Mouse (Mus musculus) bone marrow macrophage, adult 2 months (primary cell): ENCODE measurements around the gene Rbms3.

ENCODE experiments used
- CTCF ChIP-seq: IDR thresholded peaks from 2 replicates; pipeline ENCODE4 v1.5.1; 2012; ENCODE audit warnings: low read depth, mild to moderate bottlenecking, low read length, moderate library complexity
- POLR2A ChIP-seq: IDR thresholded peaks from 2 replicates; pipeline ENCODE4 v1.6.1; 2012; ENCODE audit warnings: mild to moderate bottlenecking, low read depth, low read length, borderline replicate concordance

DNA sequence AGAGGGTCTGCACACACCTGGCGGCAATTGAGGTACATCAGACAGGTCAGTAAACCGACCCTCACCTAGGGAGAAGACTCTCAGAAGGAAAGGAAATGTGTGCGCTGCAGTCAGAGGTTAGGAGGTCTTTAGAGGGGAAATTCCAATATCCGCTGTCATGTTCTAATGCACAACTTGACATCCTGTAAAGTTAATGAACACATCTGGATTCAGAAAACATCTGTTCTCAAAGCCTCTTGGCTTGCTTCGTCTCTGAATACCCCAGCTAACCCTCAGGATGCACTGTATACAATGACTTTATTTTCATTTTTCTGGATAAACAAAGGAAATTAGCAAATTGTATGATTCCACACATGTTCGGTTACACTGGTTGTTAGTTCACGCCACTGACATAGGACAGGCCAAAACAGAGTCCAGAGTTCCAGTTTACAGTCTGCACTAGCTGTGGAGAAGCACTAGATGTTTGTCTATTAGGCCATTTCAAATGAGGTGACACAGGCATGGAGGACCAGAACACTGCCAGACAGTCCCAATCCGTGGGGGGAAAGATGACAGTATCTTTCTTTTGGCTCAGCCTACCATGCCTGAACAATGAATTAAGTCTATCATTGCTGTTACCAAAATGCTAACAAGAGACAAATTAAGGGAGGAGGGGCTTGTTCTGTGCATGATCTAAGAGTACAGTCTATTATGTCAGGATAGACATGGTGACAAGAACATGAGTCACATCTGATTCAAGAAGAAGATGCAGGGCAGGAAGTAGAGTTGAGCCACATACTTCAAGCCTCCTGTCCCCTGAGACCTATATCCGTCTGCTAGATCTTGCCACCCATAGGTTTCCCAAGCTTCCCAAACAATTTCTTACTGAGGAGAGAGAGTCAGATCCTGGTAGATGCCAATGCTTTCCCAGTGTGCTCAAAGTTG lies 538.2 kb downstream of the Rbms3 start:
- TF ChIP-seq POLR2A (no peak), CTCF (no peak)
